Mouse (Mus musculus) thymus, postnatal 4 days (tissue): ENCODE measurements at regions not wholly inside any gene's neighbourhood (a gene's known extent, or its start where the extent isn't known, plus 50 kb on each side); places are given as distances from the start of the nearest gene placed in this dataset.
A peak's percentile ranks its signal among the peaks of the same experiment; 100 is the strongest.
"Not testable (repeated sequence)": the region's sequence is repeated elsewhere in the genome, so short reads cannot be mapped to it uniquely, and the experiment has no call there.

Source experiments
- DNase-seq: peaks from one replicate; pipeline ENCODE4 v3.0.0; 2021

- not testable (repeated sequence) for DNase-seq
These were observed 73.3 kb downstream of the Gm31371 start for GRCm38 (mm10) chr8:19976461-19976860.

- peak; percentile 76 for DNase-seq
These were observed 76.5 kb downstream of the Gm31371 start for GRCm38 (mm10) chr8:19979536-19980345.

GRCm38 (mm10) chr8:19980346-19980726, 77.1 kb downstream of the Gm31371 start:
- not testable (repeated sequence) for DNase-seq

GRCm38 (mm10) chr8:20008106-20008505, 104.9 kb downstream of the Gm31371 start:
- peak; percentile 24 for DNase-seq

- DNase-seq = not testable (repeated sequence)
These were observed 107.8 kb downstream of the Gm31371 start for GRCm38 (mm10) chr8:20010947-20011346.

- DNase-seq = peak; percentile 55
These were observed 110.1 kb downstream of the Gm31371 start for GRCm38 (mm10) chr8:20013278-20013677.

GRCm38 (mm10) chr8:20014451-20015130, 111.4 kb downstream of the Gm31371 start:
- DNase-seq = not testable (repeated sequence)

GRCm38 (mm10) chr8:20015411-20016081, 112.4 kb downstream of the Gm31371 start:
- not testable (repeated sequence) for DNase-seq

- peak; percentile 12 for DNase-seq
These were observed 113.1 kb downstream of the Gm31371 start for GRCm38 (mm10) chr8:20016082-20016840.

- not testable (repeated sequence) for DNase-seq
These were observed 122.3 kb downstream of the Gm31371 start for GRCm38 (mm10) chr8:20025521-20025920.

- DNase-seq = peak; percentile 15
These were observed 124.8 kb downstream of the Gm31371 start for GRCm38 (mm10) chr8:20027956-20028355.

- DNase-seq = not testable (repeated sequence)
These were observed 126.9 kb downstream of the Gm31371 start for GRCm38 (mm10) chr8:20030131-20030530.

- DNase-seq = not testable (repeated sequence)
These were observed 154.4 kb downstream of the Gm31371 start for GRCm38 (mm10) chr8:20057626-20058025.

- not testable (repeated sequence) for DNase-seq
These were observed 194.9 kb downstream of the Gm31371 start for GRCm38 (mm10) chr8:20098121-20098520.

GRCm38 (mm10) chr8:20100241-20100640, 197.0 kb downstream of the Gm31371 start:
- DNase-seq = not testable (repeated sequence)

GRCm38 (mm10) chr8:20102374-20102773, 199.2 kb downstream of the Gm31371 start:
- DNase-seq = not testable (repeated sequence)

GRCm38 (mm10) chr8:20107154-20107553, 204.0 kb downstream of the Gm31371 start:
- not testable (repeated sequence) for DNase-seq

- not testable (repeated sequence) for DNase-seq
These were observed 213.6 kb downstream of the Gm31371 start for GRCm38 (mm10) chr8:20116785-20117184.

GRCm38 (mm10) chr8:20119581-20119980, 216.4 kb downstream of the Gm31371 start:
- peak; percentile 8 for DNase-seq

GRCm38 (mm10) chr8:20120186-20120585, 217.0 kb downstream of the Gm31371 start:
- not testable (repeated sequence) for DNase-seq

GRCm38 (mm10) chr8:20121391-20121909, 218.3 kb downstream of the Gm31371 start:
- not testable (repeated sequence) for DNase-seq
